Mouse (Mus musculus): ENCODE measurements around the gene Ano4.
"Not testable (repeated sequence)": the region's sequence is repeated elsewhere in the genome, so short reads cannot be mapped to it uniquely, and the experiment has no call there.

Ano4 gene

GRCm38 (mm10) chr10:89114381-89114780 is 230.2 kb downstream of the Ano4 start:
- no peak for DNase-seq

GRCm38 (mm10) chr10:89111466-89111865 is 233.1 kb downstream of the Ano4 start:
- no peak for DNase-seq

- no peak for DNase-seq
These were observed 233.6 kb downstream of the Ano4 start for GRCm38 (mm10) chr10:89110917-89111316.

- DNase-seq: no peak
These were observed 241.0 kb downstream of the Ano4 start for GRCm38 (mm10) chr10:89103594-89103993.

- DNase-seq: no peak
These were observed 242.5 kb downstream of the Ano4 start for GRCm38 (mm10) chr10:89102025-89102424.

GRCm38 (mm10) chr10:89098183-89098582 is 246.4 kb downstream of the Ano4 start:
- DNase-seq: no peak

- DNase-seq: no peak
These were observed 252.1 kb downstream of the Ano4 start for GRCm38 (mm10) chr10:89092350-89093040.

- DNase-seq: no peak
These were observed 267.1 kb downstream of the Ano4 start for GRCm38 (mm10) chr10:89077447-89077846.

GRCm38 (mm10) chr10:89055891-89056290 is 288.7 kb downstream of the Ano4 start:
- no peak for DNase-seq

GRCm38 (mm10) chr10:89044921-89045320 is 299.6 kb downstream of the Ano4 start:
- DNase-seq: not testable (repeated sequence)

GRCm38 (mm10) chr10:89044166-89044565 is 300.4 kb downstream of the Ano4 start:
- no peak for DNase-seq

- no peak for DNase-seq
These were observed 325.6 kb downstream of the Ano4 start for GRCm38 (mm10) chr10:89018926-89019325.

GRCm38 (mm10) chr10:89008303-89008702 is 336.3 kb downstream of the Ano4 start:
- DNase-seq: no peak

GRCm38 (mm10) chr10:89004518-89004917 is 340.0 kb downstream of the Ano4 start:
- no peak for DNase-seq

GRCm38 (mm10) chr10:88986925-88987324 is 357.6 kb downstream of the Ano4 start:
- no peak for DNase-seq

GRCm38 (mm10) chr10:88983444-88983843 is 361.1 kb downstream of the Ano4 start:
- peak; percentile 37 for DNase-seq

- no peak for DNase-seq
These were observed 365.1 kb downstream of the Ano4 start for GRCm38 (mm10) chr10:88979451-88979850.

- no peak for DNase-seq
These were observed 365.6 kb downstream of the Ano4 start for GRCm38 (mm10) chr10:88978932-88979331.

- DNase-seq: no peak
These were observed 373.4 kb downstream of the Ano4 start for GRCm38 (mm10) chr10:88970951-88971725.

GRCm38 (mm10) chr10:88968586-88968985 is 376.0 kb downstream of the Ano4 start:
- no peak for DNase-seq

GRCm38 (mm10) chr10:88960791-88961190 is 383.8 kb downstream of the Ano4 start:
- no peak for DNase-seq

- no peak for DNase-seq
These were observed 394.3 kb downstream of the Ano4 start for GRCm38 (mm10) chr10:88950297-88950653.

- no peak for DNase-seq
These were observed 394.8 kb downstream of the Ano4 start for GRCm38 (mm10) chr10:88949649-88950296.

All from thymus, postnatal 4 days (tissue).